Mouse (Mus musculus): Measurements from ENCODE around the gene Rad23b.

GRCm38 (mm10) chr4:55363866-55364265, 14.0 kb downstream of the Rad23b start:
- no peak for TF ChIP-seq POLR2A (IDR thresholded peaks at IDR 0.05; ENCODE audit: borderline replicate concordance, extremely low read depth, low read depth, low read length)
- TF ChIP-seq CTCF (IDR thresholded peaks at IDR 0.05; ENCODE audit: insufficient read depth, low read length): no peak

All from lung, adult 2 months (tissue).